Comparison of ENCODE assay signal across 20 mouse cellular contexts in the genomic region with DNA sequence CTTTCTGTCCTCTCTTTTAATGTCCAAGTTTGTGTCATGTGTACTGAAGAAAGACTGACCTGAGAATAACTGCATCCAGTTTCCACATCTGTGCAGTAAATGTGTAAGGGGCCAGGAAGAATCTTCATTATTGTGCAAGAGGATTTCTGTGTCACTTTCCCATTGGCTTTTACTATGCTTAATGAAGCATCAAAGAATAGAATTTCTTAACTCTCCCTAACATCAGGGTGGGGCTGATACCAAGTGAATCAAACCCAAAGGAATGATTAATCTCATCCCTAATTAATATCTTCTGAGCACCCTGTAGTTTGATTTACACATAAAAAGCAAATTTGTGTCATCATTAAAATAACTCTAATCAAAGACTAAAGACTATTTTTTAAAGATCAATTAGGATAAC.
A peak's percentile ranks its signal among the peaks of the same experiment; 100 is the strongest.
DNase-seq lines count a peak whose midpoint lies in the region; ATAC-seq lines count a peak whose summit lies in the region.
"Had no signal": no experiment of that assay in that cellular context is flagged by ENCODE, and none has a peak within 500 bp of the region (broad histone marks: within the 10 kb centered on the region; RNA-seq: fewer than 3 reads in every experiment).

No protein-coding gene starts in this region.

- H3K36me3 ChIP-seq in forebrain, embryonic 12.5 days (replicated peaks): no peaks in the 10 kb centered on the region
- no peaks in the 10 kb centered on the region for H3K36me3 ChIP-seq in forebrain, embryonic 13.5 days (ENCODE audit: poor library complexity, severe bottlenecking)
- no peaks in the 10 kb centered on the region for H3K36me3 ChIP-seq in midbrain, embryonic 16.5 days (ENCODE audit: control insufficient read depth, insufficient read depth, low read length)
- H3K36me3 ChIP-seq in midbrain, embryonic 14.5 days (ENCODE audit: control insufficient read depth, insufficient read depth, low read length): no peaks in the 10 kb centered on the region
- H3K36me3 ChIP-seq: embryonic facial prominence, embryonic 10.5 days; embryonic facial prominence, embryonic 12.5 days; forebrain, embryonic 15.5 days; G1E had no signal

- no peak overlapping the region for H3K9ac ChIP-seq in forebrain, embryonic 12.5 days
- H3K9ac ChIP-seq in forebrain, embryonic 13.5 days: no peak overlapping the region
- no peak overlapping the region for H3K9ac ChIP-seq in midbrain, embryonic 16.5 days (ENCODE audit: low read depth, low read length)
- H3K9ac ChIP-seq in midbrain, embryonic 14.5 days (replicated peaks; ENCODE audit: low read length): no peak overlapping the region
- H3K9ac ChIP-seq: embryonic facial prominence, embryonic 12.5 days; forebrain, embryonic 15.5 days; forebrain, postnatal 0 days had no signal

- H3K27me3 ChIP-seq in forebrain, embryonic 12.5 days: peaks cover 2% of the 10 kb centered on the region; the same call in 1 of the 2 replicates
- no peaks in the 10 kb centered on the region for H3K27me3 ChIP-seq in forebrain, embryonic 13.5 days
- H3K27me3 ChIP-seq in midbrain, embryonic 16.5 days (ENCODE audit: control insufficient read depth, insufficient read depth, low read depth, low read length): no peaks in the 10 kb centered on the region
- H3K27me3 ChIP-seq in midbrain, embryonic 14.5 days (ENCODE audit: control insufficient read depth, insufficient read depth, low read length): no peaks in the 10 kb centered on the region
- H3K27me3 ChIP-seq: CH12.LX; embryonic facial prominence, embryonic 12.5 days had no signal

- no peak overlapping the region for H3K4me2 ChIP-seq in forebrain, embryonic 12.5 days
- no peak overlapping the region for H3K4me2 ChIP-seq in forebrain, embryonic 13.5 days
- no peak overlapping the region for H3K4me2 ChIP-seq in midbrain, embryonic 16.5 days (ENCODE audit: low read length)
- H3K4me2 ChIP-seq in midbrain, embryonic 14.5 days (ENCODE audit: low read length): no peak overlapping the region
- H3K4me2 ChIP-seq: embryonic facial prominence, embryonic 12.5 days; forebrain, embryonic 15.5 days had no signal

- no peaks in the 10 kb centered on the region for H3K9me3 ChIP-seq in forebrain, embryonic 12.5 days
- H3K9me3 ChIP-seq in forebrain, embryonic 13.5 days (replicated peaks): no peaks in the 10 kb centered on the region
- no peaks in the 10 kb centered on the region for H3K9me3 ChIP-seq in midbrain, embryonic 16.5 days (replicated peaks; ENCODE audit: control insufficient read depth, low read length, poor library complexity, severe bottlenecking)
- no peaks in the 10 kb centered on the region for H3K9me3 ChIP-seq in midbrain, embryonic 14.5 days (ENCODE audit: control insufficient read depth, low read length)
- H3K9me3 ChIP-seq: embryonic facial prominence, embryonic 10.5 days; embryonic facial prominence, embryonic 12.5 days; forebrain, embryonic 15.5 days had no signal

- DNase-seq in midbrain, embryonic 14.5 days: no peak
- DNase-seq in Muller cell, postnatal 12 days (ENCODE audit: inconsistent ontology term): peak; percentile 24
- DNase-seq: adrenal gland, adult 2 months; adrenal gland, postnatal 10 days; adrenal gland, postnatal 25 days; B cell, adult 2 months; cerebellum, adult 11 months; cerebellum, adult 18-20 months; cerebellum, adult 8-10 months; cerebellum, postnatal 25 days; forebrain, postnatal 0 days had no signal

- H3K4me1 ChIP-seq in forebrain, embryonic 12.5 days: no peaks in the 10 kb centered on the region
- H3K4me1 ChIP-seq in forebrain, embryonic 13.5 days: no peaks in the 10 kb centered on the region
- H3K4me1 ChIP-seq in midbrain, embryonic 16.5 days (ENCODE audit: control insufficient read depth, insufficient read depth, low read length): no peaks in the 10 kb centered on the region
- H3K4me1 ChIP-seq in midbrain, embryonic 14.5 days (ENCODE audit: control insufficient read depth, insufficient read depth, low read length): no peaks in the 10 kb centered on the region
- H3K4me1 ChIP-seq: embryonic facial prominence, embryonic 10.5 days; embryonic facial prominence, embryonic 12.5 days; forebrain, embryonic 15.5 days had no signal

- peak; percentile 20; the same call in 1 of the 2 replicates for ATAC-seq in forebrain, embryonic 12.5 days (ENCODE audit: low FRiP score)
- no peak for ATAC-seq in forebrain, embryonic 13.5 days
- 0 out of 2 replicates have a peak, but pooled peaks have one; percentile 54 for ATAC-seq in midbrain, embryonic 16.5 days
- no peak for ATAC-seq in midbrain, embryonic 14.5 days (ENCODE audit: low FRiP score, low TSS enrichment)
- ATAC-seq: CD4-positive, CD25-positive, alpha-beta regulatory T cell, adult 4 months; forebrain, embryonic 15.5 days; forebrain, postnatal 0 days had no signal

- H3K27ac ChIP-seq in forebrain, embryonic 12.5 days: no peak overlapping the region
- H3K27ac ChIP-seq in forebrain, embryonic 13.5 days: no peak overlapping the region
- no peak overlapping the region for H3K27ac ChIP-seq in midbrain, embryonic 16.5 days (ENCODE audit: low read length)
- no peak overlapping the region for H3K27ac ChIP-seq in midbrain, embryonic 14.5 days (replicated peaks; ENCODE audit: low read depth, low read length)
- H3K27ac ChIP-seq: embryonic facial prominence, embryonic 10.5 days; embryonic facial prominence, embryonic 12.5 days; forebrain, embryonic 15.5 days had no signal

- no peak overlapping the region for H3K4me3 ChIP-seq in forebrain, embryonic 12.5 days (replicated peaks)
- H3K4me3 ChIP-seq in forebrain, embryonic 13.5 days: no peak overlapping the region
- no peak overlapping the region for H3K4me3 ChIP-seq in midbrain, embryonic 16.5 days (ENCODE audit: low read depth, low read length)
- H3K4me3 ChIP-seq in midbrain, embryonic 14.5 days (replicated peaks; ENCODE audit: low read depth, low read length): no peak overlapping the region
- H3K4me3 ChIP-seq: embryonic facial prominence, embryonic 10.5 days; embryonic facial prominence, embryonic 12.5 days; forebrain, embryonic 15.5 days had no signal

Comparison
In these comparisons a context has a peak if more than half of its experiments do, and no peak if none do; other contexts are left out.
1. ATAC-seq: peak in forebrain, embryonic 12.5 days (single experiment) and midbrain, embryonic 16.5 days (single experiment); none in forebrain, embryonic 13.5 days (single experiment) and midbrain, embryonic 14.5 days (single experiment).